Mouse (Mus musculus) intestine, embryonic 16.5 days (tissue): ENCODE measurements around the gene Olfr826. TPM values are rescaled to one million over a fixed set of nuclear protein-coding genes. Genes with fewer than 3 reads are reported as not detected.
"Not testable (repeated sequence)": the region's sequence is repeated elsewhere in the genome, so short reads cannot be mapped to it uniquely, and the experiment has no call there.

Experiments used
- ATAC-seq: fragments of 200-750 bp; cut with Nextera tagmentation; 2 replicates; pipeline ENCODE4 v1.8.0; 2017; ENCODE audit warnings: moderate TSS enrichment, moderate library complexity
- H3K27ac ChIP-seq: fragments of 300-500 bp; sonication (generic); 2 replicates; pipeline ENCODE4 v1.5.1; 2014; ENCODE audit warnings: mild to moderate bottlenecking, low read length
- H3K27me3 ChIP-seq: fragments of 300-500 bp; sonication (generic); replicated peaks from 2 replicates; pipeline ENCODE4 v1.6.1; 2014; ENCODE audit warnings: low read length, control low read depth, mixed read lengths; ENCODE audit not compliant: control insufficient read depth, insufficient read depth
- H3K36me3 ChIP-seq: fragments of 300-500 bp; sonication (generic); 2 replicates; pipeline ENCODE4 v1.6.1; 2014; ENCODE audit warnings: low read length, control low read depth; ENCODE audit not compliant: control insufficient read depth, insufficient read depth
- H3K4me1 ChIP-seq: fragments of 300-500 bp; sonication (generic); 2 replicates; pipeline ENCODE4 v1.6.1; 2014; ENCODE audit warnings: low read length, control low read depth, mixed read lengths; ENCODE audit not compliant: control insufficient read depth, insufficient read depth
- H3K4me2 ChIP-seq: fragments of 300-500 bp; sonication (generic); 2 replicates; pipeline ENCODE4 v1.6.1; 2014; ENCODE audit warnings: low read depth, low read length, control low read depth
- H3K4me3 ChIP-seq: fragments of 300-500 bp; sonication (generic); 2 replicates; pipeline ENCODE4 v1.5.1; 2014; ENCODE audit warnings: mild to moderate bottlenecking, low read length
- H3K9ac ChIP-seq: fragments of 300-500 bp; sonication (generic); 2 replicates; pipeline ENCODE4 v1.6.1; 2014; ENCODE audit warnings: low read depth, low read length
- H3K9me3 ChIP-seq: fragments of 300-500 bp; sonication (generic); 2 replicates; pipeline ENCODE4 v1.6.1; 2016; ENCODE audit warnings: low read length, control low read depth; ENCODE audit not compliant: control insufficient read depth
- polyA plus RNA-seq: library from polyadenylated mRNA; unstranded; fragments of >200 nt; fragmentation: Nextera tagmentation; extraction: Ambion mirVana; gene quantifications from 2 replicates; pipeline ENCODE4 v1.2.1, GENCODE M21; 2015

Olfr826 gene
- polyA plus RNA-seq, 1 experiment from 2014 or later, result not detected

- Histone ChIP-seq H3K27me3 (no peaks in the 10 kb centered on the region), H3K4me3 (no peak overlapping the region), H3K36me3 (no peaks in the 10 kb centered on the region), H3K4me1 (no peaks in the 10 kb centered on the region), H3K27ac (no peak overlapping the region), H3K9me3 (no peaks in the 10 kb centered on the region), H3K4me2 (no peak overlapping the region), H3K9ac (no peak overlapping the region)
- no peak for ATAC-seq
Measured at GRCm38 (mm10) chr10:130134811-130135210, 49.2 kb downstream of the Olfr826 start.

DNA sequence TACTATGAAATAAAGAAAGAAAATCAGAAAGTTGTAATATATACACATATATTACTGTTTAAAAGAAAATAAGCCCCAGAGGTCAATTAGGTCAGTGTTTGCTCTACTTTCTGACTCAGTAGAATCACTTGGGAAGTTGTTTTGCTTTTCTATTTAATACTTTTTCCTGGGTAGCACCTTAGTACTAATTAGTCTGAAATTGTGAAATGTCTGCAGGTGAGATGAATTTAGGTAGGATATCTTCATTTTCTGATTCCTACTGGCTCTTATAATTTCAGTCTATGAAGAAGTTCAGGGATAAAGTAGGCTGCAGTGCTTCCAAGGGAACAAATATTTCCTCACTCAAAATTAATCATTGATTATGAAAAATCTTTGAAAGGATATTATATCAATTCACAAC is 54.1 kb downstream of the Olfr826 start, which contains the start of gene Olfr824:
TSS of gene Olfr824 (minus strand) at position 101 of the 400 bp plus-strand sequence.
- ATAC-seq, H3K36me3 ChIP-seq, H3K27me3 ChIP-seq, H3K9ac ChIP-seq, H3K27ac ChIP-seq, H3K4me2 ChIP-seq, H3K4me1 ChIP-seq, H3K9me3 ChIP-seq, H3K4me3 ChIP-seq: not testable (repeated sequence)

Other genes with a start within 250 kb of the Olfr826 start
- gene Olfr818, start 235.1 kb downstream of the Olfr826 start, polyA plus RNA-seq, result not detected in 2 replicates
- gene Olfr819, start 216.9 kb downstream of the Olfr826 start, polyA plus RNA-seq, result not detected in 2 replicates
- gene Olfr247, start 208.0 kb downstream of the Olfr826 start, polyA plus RNA-seq, result not detected in 2 replicates
- not detected in 2 replicates for gene Gm10310, start 199.1 kb downstream of the Olfr826 start, polyA plus RNA-seq
- not detected in 2 replicates for gene Olfr820, start 171.6 kb downstream of the Olfr826 start, polyA plus RNA-seq
- not detected in 2 replicates for gene Olfr821, start 153.8 kb downstream of the Olfr826 start, polyA plus RNA-seq
- gene Olfr822, start 113.0 kb downstream of the Olfr826 start, polyA plus RNA-seq, result not detected in 2 replicates
- not detected in 2 replicates for gene Olfr823, start 68.8 kb downstream of the Olfr826 start, polyA plus RNA-seq
- gene Olfr824, start 54.2 kb downstream of the Olfr826 start, polyA plus RNA-seq, result not detected in 2 replicates
- gene Olfr825, start 17.4 kb downstream of the Olfr826 start, polyA plus RNA-seq, result not detected in 2 replicates
- gene Olfr827, start 30.2 kb upstream of the Olfr826 start, polyA plus RNA-seq, result not detected in 2 replicates
- gene Neurod4, start 96.1 kb upstream of the Olfr826 start, polyA plus RNA-seq, result 0.07 TPM in 1 of 2 replicates, not detected in the other
- 0.62 and 0.68 TPM in 2 replicates for gene Tespa1, start 138.7 kb upstream of the Olfr826 start, polyA plus RNA-seq
- gene Vmn2r84, start 210.1 kb upstream of the Olfr826 start, polyA plus RNA-seq, result 0.01 TPM in 1 of 2 replicates, not detected in the other
- gene Vmn2r85, start 245.5 kb upstream of the Olfr826 start, polyA plus RNA-seq, result not detected in 2 replicates